Mouse (Mus musculus) midbrain, embryonic 10.5 days (tissue): ENCODE measurements at regions not wholly inside any gene's neighbourhood (a gene's known extent, or its start where the extent isn't known, plus 50 kb on each side); places are given as distances from the start of the nearest gene placed in this dataset.

Experiments
- DNase-seq: peaks from one replicate; pipeline ENCODE4 v3.0.0-alpha.2; 2017; ENCODE audit warnings: low spot score
- H3K27ac ChIP-seq: fragments of 300-500 bp; sonication (generic); replicated peaks from 2 replicates; pipeline ENCODE4 v1.5.1; 2016; ENCODE audit warnings: mild to moderate bottlenecking
- H3K27me3 ChIP-seq: fragments of 300-500 bp; sonication (generic); 2 replicates; pipeline ENCODE4 v1.6.1; 2016; ENCODE audit warnings: low read depth, mild to moderate bottlenecking; ENCODE audit not compliant: poor library complexity, severe bottlenecking
- H3K36me3 ChIP-seq: fragments of 300-500 bp; sonication (generic); 2 replicates; pipeline ENCODE4 v1.6.1; 2016; ENCODE audit warnings: mild to moderate bottlenecking, moderate library complexity
- H3K4me1 ChIP-seq: fragments of 300-500 bp; sonication (generic); 2 replicates; pipeline ENCODE4 v1.6.1; 2016
- H3K4me3 ChIP-seq: fragments of 300-500 bp; sonication (generic); 2 replicates; pipeline ENCODE4 v1.5.1; 2016; ENCODE audit warnings: mild to moderate bottlenecking, moderate library complexity
- H3K9me3 ChIP-seq: fragments of 300-500 bp; sonication (generic); replicated peaks from 2 replicates; pipeline ENCODE4 v1.6.1; 2016; ENCODE audit warnings: mild to moderate bottlenecking
- WGBS: fragments of 180-500 bp; shearing (Covaris S2); methylation state at CpG from one replicate; pipeline ENCODE4 v1.1.7; 2016; 5-methylcytosine and 5-hydroxymethylcytosine counted together

DNA sequence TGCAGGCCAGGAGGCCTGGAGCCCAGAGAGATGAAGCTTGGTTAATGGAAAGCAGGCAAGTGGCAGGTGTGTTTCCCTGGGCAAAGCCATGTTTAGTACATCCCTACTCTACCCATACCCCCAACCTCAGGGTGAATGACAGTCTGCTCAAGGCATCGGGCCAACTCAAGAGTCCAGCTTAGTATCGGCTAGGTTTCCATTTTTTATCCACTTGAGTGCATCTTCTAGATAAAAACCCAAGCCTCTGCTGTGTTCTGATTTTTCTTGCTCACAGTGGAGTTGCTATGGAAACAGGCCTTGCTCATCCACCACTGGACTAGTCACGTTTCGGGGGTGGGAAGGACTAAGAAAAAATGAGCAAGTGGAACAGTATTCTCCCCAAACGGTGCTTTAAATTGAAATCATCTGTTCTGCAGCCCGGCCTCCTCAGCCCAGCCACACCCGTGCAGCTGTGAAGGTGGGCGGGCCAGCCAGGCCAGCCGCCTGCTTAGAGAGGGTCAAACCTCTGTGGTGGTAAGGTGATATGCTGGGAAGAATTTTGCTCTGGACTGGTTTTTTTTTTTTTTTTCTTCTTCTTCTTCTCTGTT is 94.0 kb downstream of the Snx19 start:
- Histone ChIP-seq H3K4me1 (peaks cover 15% of the 10 kb centered on the region), H3K9me3 (no peaks in the 10 kb centered on the region), H3K27me3 (no peaks in the 10 kb centered on the region), H3K36me3 (no peaks in the 10 kb centered on the region), H3K4me3 (no peak overlapping the region), H3K27ac (no peak overlapping the region)
- DNase-seq, result peak; percentile 38
- 44% methylated on average over 9 of the region's 9 CpGs for WGBS

- WGBS, result 16% methylated on average over 1 of the region's 1 CpGs
- Histone ChIP-seq H3K36me3 (no peaks in the 10 kb centered on the region), H3K9me3 (no peaks in the 10 kb centered on the region), H3K4me1 (peaks cover 15% of the 10 kb centered on the region), H3K27me3 (no peaks in the 10 kb centered on the region), H3K27ac (no peak overlapping the region), H3K4me3 (no peak overlapping the region)
- no peak for DNase-seq
Observed at GRCm38 (mm10) chr9:30520116-30520515, 93.2 kb downstream of the Snx19 start.

GRCm38 (mm10) chr9:30519231-30519630 is 92.3 kb downstream of the Snx19 start:
- no peaks in the 10 kb centered on the region for H3K9me3 ChIP-seq
- H3K4me1 ChIP-seq, result peaks cover 15% of the 10 kb centered on the region
- no peak overlapping the region for H3K4me3 ChIP-seq
- 90% methylated on average over 1 of the region's 1 CpGs for WGBS
- no peaks in the 10 kb centered on the region for H3K36me3 ChIP-seq
- no peak for DNase-seq
- H3K27me3 ChIP-seq, result no peaks in the 10 kb centered on the region
- H3K27ac ChIP-seq, result no peak overlapping the region
